Mouse (Mus musculus): ENCODE measurements around the gene Gsta3.

DNA sequence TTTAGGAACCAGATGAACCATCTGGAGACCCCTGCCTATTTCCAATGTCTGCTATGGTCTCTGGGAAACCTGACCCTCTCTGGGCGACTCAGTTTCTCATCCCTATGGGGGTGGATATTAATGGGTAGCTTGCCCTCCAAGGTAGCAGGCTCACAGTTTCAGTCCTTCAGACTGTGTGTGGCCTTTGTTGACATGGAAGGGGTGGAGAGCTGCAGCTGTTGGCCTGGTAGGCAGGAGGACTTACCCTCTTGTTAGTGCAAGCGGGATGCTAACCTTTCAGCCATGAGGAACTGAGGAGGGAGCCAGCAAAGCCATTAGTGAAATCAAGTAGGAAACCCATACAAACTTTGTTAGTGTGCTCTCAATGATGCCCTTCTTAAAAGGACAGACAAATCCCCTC, 10.0 kb upstream of the Gsta3 start:
- no peak for TF ChIP-seq HCFC1 (IDR thresholded peaks at IDR 0.05; ENCODE audit: borderline replicate concordance, insufficient read depth, low read length)
- TF ChIP-seq ZC3H11A (IDR thresholded peaks at IDR 0.05; ENCODE audit: borderline replicate concordance, low read depth, low read length) = no peak
- no peak for TF ChIP-seq ZNF384 (IDR thresholded peaks at IDR 0.05; ENCODE audit: low read depth, low read length)
- no peak for TF ChIP-seq MAFK (IDR thresholded peaks at IDR 0.05; ENCODE audit: insufficient read depth, low read depth, low read length)
- no peak for TF ChIP-seq CHD2 (IDR thresholded peaks at IDR 0.05; ENCODE audit: low read depth, low read length)

All from ES-E14 (cell line).